Mouse (Mus musculus) cerebellum, adult 2 months (tissue): ENCODE data around the gene Slamf7.

ENCODE experiments used
- CTCF ChIP-seq: fragments of 200-500 bp; IDR thresholded peaks from 2 replicates; pipeline ENCODE4 v1.5.1; 2011; ENCODE audit warnings: low read depth, mild to moderate bottlenecking, control low read depth, low read length, moderate library complexity, borderline replicate concordance; ENCODE audit not compliant: insufficient read depth
- POLR2A ChIP-seq: fragments of 200-500 bp; IDR thresholded peaks from 2 replicates; pipeline ENCODE4 v1.6.1; 2011; ENCODE audit warnings: low read length, control low read depth, borderline replicate concordance; ENCODE audit not compliant: insufficient read depth

DNA sequence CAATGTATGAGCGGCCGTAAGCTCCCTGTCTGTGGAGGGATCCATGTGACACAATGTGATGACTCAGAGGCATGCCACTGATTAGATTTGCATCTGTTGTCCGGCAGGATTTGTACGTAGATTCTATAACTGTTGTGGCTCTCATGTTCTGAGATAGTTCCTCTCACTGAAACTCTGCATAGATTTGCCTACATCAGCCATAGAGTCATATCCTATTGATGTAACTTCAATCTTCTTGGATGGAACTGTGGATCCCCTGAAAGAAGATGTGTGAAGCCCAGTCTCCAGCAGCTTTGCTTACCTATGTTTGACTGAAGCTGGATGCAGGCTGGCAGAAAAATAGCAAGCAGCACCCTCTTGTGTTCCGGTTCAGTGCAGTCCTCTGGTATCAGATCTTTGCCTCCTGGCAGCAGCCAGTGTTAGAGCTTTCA, 5.7 kb upstream of the Slamf7 start:
- no peak for TF ChIP-seq CTCF
- TF ChIP-seq POLR2A: no peak
